Mouse (Mus musculus) spleen, postnatal 4 days (tissue): ENCODE measurements around the gene Tmcc3.

Source experiments
- DNase-seq, 2 experiments: peaks; one replicate each; pipeline ENCODE4 v3.0.0; 2022; ENCODE audit warnings: low spot score in 2 of 2

The Tmcc3 gene

GRCm38 (mm10) chr10:94371293-94371692, 59.5 kb downstream of the Tmcc3 start:
- no peak for DNase-seq

GRCm38 (mm10) chr10:94376941-94377340, 65.2 kb downstream of the Tmcc3 start:
- no peak for DNase-seq

DNA sequence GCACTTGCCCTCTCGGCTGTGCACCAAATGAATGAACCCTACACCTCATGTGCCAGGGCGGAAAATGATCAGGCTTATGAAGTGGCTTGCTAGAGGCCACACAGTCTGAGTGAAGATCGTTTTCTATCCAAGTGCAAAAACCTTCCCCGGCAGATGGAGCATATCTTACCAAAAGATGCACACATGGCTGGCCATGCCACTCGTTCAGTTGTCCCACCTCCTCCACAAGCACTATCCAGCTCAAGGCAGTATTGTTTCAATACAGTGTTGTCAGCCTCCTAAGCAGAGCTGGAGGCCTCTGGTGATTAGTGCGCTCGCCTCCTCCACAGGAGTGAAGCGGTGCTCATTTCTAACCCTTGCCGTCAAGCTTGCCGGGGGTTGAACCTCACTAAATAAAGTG, 66.1 kb downstream of the Tmcc3 start:
- no peak for DNase-seq

GRCm38 (mm10) chr10:94378383-94378782, 66.6 kb downstream of the Tmcc3 start:
- peak; percentile 59 to 74 for DNase-seq

- no peak for DNase-seq
Measured at GRCm38 (mm10) chr10:94380082-94380481, 68.3 kb downstream of the Tmcc3 start.

DNA sequence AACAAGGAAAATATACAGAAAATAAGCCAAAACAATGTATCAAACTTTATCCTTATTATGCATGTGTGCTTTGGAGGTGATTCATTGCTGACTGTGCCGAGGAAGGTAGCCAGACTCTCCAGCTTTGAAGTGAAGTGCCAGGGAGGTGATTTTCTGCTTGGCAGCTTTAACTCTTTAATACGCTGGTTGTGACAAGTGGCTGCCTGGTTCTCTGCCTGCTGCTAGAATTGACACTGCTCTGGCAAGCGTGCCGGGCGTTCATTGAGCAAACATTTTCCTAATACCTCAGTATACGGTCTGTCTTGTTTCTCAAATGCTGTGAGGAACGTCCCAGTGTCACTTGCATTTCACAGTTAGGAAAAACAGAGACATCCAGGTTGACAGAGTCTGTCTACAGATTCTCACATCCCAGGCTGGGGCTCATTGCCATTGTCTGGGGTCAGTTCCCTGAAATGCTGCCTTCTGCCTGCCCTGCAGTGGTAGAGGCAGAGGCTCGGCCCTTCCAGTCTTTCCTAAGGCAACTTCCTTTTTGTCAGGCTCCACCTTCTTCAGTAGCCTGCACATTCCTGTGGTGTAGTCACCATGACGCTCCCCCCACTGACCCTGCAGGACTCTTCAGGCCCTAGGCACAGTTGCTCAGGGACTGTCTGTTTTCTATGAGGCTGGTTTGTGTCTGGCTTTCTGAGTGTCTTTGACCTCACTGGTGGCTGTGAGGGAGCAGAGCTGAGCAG, 69.1 kb downstream of the Tmcc3 start:
- no peak for DNase-seq

- DNase-seq = no peak
Measured at GRCm38 (mm10) chr10:94381393-94381740, 69.6 kb downstream of the Tmcc3 start.

- no peak for DNase-seq
Measured at GRCm38 (mm10) chr10:94382618-94383017, 70.9 kb downstream of the Tmcc3 start.

GRCm38 (mm10) chr10:94383565-94383964, 71.8 kb downstream of the Tmcc3 start:
- no peak for DNase-seq

DNA sequence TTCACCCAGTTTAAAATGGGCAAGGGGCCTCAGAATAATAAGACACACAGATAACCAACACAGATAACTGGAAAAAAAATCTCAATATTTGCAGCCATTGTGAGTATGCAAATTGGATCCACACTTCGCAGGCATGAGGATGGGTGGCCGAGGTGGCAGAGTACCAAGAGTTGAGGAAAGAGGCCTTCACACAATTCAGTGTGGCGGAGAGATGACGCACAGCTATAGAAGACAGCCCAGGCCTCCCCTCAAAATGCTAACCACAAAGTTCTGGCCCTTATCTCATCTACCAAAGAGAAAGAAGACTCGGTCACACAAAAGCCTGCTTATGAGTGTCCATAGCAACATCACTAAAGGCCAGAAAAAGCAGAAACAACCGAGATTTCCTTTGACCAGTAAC, 77.5 kb downstream of the Tmcc3 start:
- DNase-seq = no peak

DNA sequence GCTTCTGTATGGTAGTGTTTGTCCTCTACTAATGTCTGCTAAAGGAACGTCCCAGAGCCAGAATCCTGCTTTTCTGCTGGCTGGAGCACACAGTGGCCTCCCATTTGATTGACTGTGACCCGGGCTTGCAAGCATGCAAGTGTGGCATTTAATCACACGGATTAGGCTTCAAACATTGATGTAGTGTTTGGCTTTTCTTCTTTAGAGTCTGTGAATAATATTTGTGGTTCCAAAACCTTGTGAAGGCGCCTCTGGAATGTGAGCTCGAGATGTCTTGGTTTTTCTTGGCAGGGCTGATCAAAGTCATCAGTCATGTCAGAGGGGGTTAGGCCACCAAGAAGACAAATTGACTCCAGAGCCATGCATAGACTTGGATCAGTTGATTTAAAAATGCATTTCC, 79.3 kb downstream of the Tmcc3 start:
- no peak for DNase-seq

DNA sequence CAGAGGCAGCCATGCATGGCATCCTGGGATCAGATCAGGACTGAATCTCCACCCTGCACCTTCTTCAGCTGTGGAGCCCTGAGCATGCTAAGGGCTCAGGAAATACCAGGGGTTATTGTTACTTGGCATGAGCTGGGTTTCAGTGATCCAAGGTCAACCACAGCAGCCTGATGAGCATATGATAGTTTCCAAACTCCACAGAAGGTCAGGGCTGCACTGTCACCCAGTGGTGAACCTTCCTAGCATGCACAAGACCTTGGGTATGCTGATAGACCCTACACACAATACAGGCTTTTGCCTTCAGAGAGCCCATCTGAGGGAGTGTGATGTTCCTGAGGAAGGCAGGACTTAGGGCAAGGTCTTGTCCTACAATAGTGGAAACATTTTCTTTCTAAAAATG, 82.5 kb downstream of the Tmcc3 start:
- no peak for DNase-seq

GRCm38 (mm10) chr10:94397833-94398596, 86.3 kb downstream of the Tmcc3 start:
- no peak for DNase-seq

GRCm38 (mm10) chr10:94400895-94401294, 89.1 kb downstream of the Tmcc3 start:
- no peak for DNase-seq

DNA sequence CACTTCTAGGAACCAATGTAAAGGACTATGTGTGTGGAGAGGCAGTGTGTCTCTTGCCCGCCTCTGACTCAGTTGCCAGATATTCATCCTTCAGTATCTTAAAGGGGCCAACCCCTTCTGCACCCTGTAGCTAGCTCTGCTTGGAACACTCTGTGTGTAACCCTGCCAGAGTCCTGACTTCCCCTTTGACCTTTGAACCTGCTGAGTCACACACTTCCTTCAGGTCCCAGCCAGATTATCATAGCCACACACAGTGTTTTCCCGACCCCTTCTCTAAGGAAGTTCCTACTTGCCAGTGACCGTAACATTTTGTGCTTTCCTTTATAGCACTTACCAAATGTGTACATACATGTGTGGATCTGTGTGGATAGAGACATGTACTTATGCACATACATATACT, 93.7 kb downstream of the Tmcc3 start:
- DNase-seq = no peak

GRCm38 (mm10) chr10:94406821-94407220, 95.1 kb downstream of the Tmcc3 start:
- no peak for DNase-seq

DNA sequence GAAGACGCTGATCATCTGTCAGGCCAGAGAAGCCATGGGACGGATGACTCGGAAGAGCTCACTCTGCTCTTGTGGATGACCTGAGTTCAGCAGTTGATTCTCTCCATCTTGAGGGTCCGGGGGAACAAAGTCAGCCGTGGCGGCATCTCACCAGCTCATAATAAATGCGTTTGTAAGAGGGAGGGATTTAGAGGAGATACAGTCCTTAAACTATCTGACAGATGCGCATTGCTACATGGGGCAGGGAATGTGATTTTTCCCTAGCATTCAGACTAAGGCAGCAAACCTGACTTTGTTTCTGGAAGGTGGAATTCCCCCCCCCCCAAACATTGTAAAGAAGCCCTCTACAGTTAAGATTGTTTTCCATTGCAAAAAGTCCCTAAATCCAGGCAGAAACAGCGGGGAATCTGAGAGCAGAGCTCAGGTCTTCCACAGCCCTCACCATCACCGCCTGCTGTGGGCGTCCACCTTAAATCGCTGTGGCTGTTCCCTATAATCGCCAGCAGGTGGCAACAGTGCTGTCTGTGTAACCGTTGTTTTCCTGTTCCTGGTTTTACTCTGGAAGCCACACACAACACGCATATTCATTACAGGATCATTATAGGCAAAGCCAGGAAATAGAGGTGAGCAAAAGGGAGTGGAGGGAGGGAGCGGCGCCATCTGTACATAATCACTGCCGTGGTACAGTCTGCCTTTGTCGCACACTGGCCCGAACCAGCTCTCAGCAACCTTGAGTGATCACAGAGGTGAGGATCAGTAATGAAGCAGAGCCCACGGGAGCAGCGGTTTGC, 96.8 kb downstream of the Tmcc3 start:
- peak; percentile 31 to 71 for DNase-seq

- no peak for DNase-seq
Measured at GRCm38 (mm10) chr10:94409661-94410060, 97.9 kb downstream of the Tmcc3 start.

GRCm38 (mm10) chr10:94411594-94411993, 99.8 kb downstream of the Tmcc3 start:
- no peak for DNase-seq

DNA sequence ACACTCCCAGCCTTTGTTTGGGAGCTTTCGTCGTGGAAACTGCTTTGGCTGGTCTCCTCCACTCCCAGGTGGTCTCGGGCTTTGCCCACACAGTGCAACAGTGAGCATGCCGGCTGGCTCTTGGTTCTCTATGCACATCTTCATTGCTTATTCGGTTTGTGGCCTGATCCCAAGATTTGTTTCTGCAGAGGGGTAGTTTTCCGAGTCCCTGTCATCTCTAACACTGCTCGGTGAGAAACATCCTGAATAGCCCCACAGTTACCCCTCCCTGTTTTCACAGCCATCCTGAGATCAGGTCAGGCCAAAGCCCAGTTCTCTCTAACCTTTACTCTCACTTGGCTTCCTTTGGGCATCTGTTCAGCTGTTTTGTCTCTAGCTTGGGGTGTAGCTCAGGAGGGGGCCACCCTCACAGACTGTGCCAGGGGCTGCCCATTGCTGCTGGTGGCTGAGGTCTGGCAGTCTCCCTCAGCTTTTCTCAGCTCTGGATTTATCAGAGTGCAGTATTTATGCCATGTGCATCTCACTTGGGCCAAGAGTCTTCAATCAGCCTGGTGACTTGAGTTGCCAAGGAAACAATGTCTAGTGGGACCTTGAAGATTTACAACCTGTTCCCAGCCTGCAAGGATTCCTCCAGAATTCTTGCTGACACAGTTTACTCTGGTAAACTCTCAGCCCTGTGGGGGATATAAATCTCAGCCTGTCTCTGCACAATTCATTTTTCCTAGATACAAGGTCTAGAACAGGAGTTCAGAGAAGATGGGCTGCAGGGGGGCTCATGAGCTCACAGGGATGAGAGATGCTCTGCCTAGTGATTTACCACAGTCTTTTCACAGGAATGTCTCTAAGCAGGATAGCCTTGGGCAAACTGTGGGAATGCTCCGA, 102.3 kb downstream of the Tmcc3 start:
- no peak for DNase-seq
